Mouse (Mus musculus): ENCODE measurements around the gene Ppdpf.
"Not testable (repeated sequence)": the region's sequence is repeated elsewhere in the genome, so short reads cannot be mapped to it uniquely, and the experiment has no call there.

DNA sequence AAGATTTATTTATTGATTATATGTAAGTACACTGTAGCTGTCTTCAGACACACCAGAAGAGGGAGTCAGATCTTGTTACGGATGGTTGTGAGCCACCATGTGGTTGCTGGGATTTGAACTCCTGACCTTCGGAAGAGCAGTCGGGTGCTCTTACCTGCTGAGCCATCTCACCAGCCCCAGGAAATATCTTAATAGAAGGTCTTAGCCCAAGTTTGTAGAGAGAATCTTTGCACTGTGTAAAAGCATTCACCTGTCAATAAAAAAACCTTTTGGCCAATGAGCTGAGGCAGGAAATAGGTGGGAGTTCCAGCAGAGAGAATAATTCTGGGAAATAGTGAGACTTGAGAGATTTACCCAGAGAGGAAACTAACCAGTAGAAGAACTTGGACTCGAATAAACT lies 4.3 kb downstream of the Ppdpf start:
- TF ChIP-seq PAX5 (IDR thresholded peaks at IDR 0.05; ENCODE audit: low read length); POLR2A (IDR thresholded peaks at IDR 0.05; ENCODE audit: low read depth, low read length): not testable (repeated sequence)
